Mouse (Mus musculus): ENCODE data around the gene Kcnn4.

- TF ChIP-seq CTCF (IDR thresholded peaks at IDR 0.05; ENCODE audit: control insufficient read depth, insufficient read depth, low read length) (no peak), POLR2A (IDR thresholded peaks at IDR 0.05; ENCODE audit: borderline replicate concordance, control insufficient read depth, low read depth, low read length) (no peak)
These were observed 51.6 kb downstream of the Kcnn4 start for GRCm38 (mm10) chr7:24421648-24422047.

All from bone marrow, adult 2 months (tissue).